Mouse (Mus musculus) kidney, embryonic 14.5 days (tissue): ENCODE results near the gene Slc7a6. TPM values are rescaled to one million over a fixed set of nuclear protein-coding genes. Genes with fewer than 3 reads are reported as not detected.

Experiments used
- ATAC-seq: fragments of 200-750 bp; cut with Nextera tagmentation; 2 replicates; pipeline ENCODE4 v1.8.0; 2017; ENCODE audit warnings: moderate number of reproducible peaks, mild to moderate bottlenecking, moderate TSS enrichment, moderate library complexity; ENCODE audit not compliant: low FRiP score, low TSS enrichment
- H3K27ac ChIP-seq: fragments of 300-500 bp; sonication (generic); 2 replicates; pipeline ENCODE4 v1.5.1; 2014; ENCODE audit warnings: low read depth, mild to moderate bottlenecking, low read length, moderate library complexity, mixed read lengths
- H3K27me3 ChIP-seq: fragments of 300-500 bp; sonication (generic); 2 replicates; pipeline ENCODE4 v1.6.1; 2014; ENCODE audit warnings: mild to moderate bottlenecking, low read length; ENCODE audit not compliant: control insufficient read depth, insufficient read depth
- H3K36me3 ChIP-seq: fragments of 300-500 bp; sonication (generic); 2 replicates; pipeline ENCODE4 v1.6.1; 2014; ENCODE audit warnings: low read length, mixed read lengths; ENCODE audit not compliant: control insufficient read depth, insufficient read depth
- H3K4me1 ChIP-seq: fragments of 300-500 bp; sonication (generic); 2 replicates; pipeline ENCODE4 v1.6.1; 2014; ENCODE audit warnings: low read length, mixed read lengths; ENCODE audit not compliant: control insufficient read depth, insufficient read depth
- H3K4me2 ChIP-seq: fragments of 300-500 bp; sonication (generic); replicated peaks from 2 replicates; pipeline ENCODE4 v1.6.1; 2014; ENCODE audit warnings: low read depth, mild to moderate bottlenecking, low read length
- H3K4me3 ChIP-seq: fragments of 300-500 bp; sonication (generic); 2 replicates; pipeline ENCODE4 v1.5.1; 2014; ENCODE audit warnings: mild to moderate bottlenecking, low read length
- H3K9ac ChIP-seq: fragments of 300-500 bp; sonication (generic); 2 replicates; pipeline ENCODE4 v1.6.1; 2014; ENCODE audit warnings: low read depth, mild to moderate bottlenecking, low read length, moderate library complexity
- H3K9me3 ChIP-seq: fragments of 300-500 bp; sonication (generic); 2 replicates; pipeline ENCODE4 v1.6.1; 2016; ENCODE audit warnings: low read length; ENCODE audit not compliant: control insufficient read depth
- WGBS: fragments of 180-500 bp; shearing (Covaris S2); extraction: QIAGEN DNeasy Blood & Tissue Kit; methylation state at CpG from one replicate; pipeline ENCODE4 v1.1.7; 2014; 5-methylcytosine and 5-hydroxymethylcytosine counted together
- polyA plus RNA-seq: library from polyadenylated mRNA; unstranded; fragments of >200 nt; fragmentation: Nextera tagmentation; extraction: Ambion mirVana; gene quantifications from 2 replicates; pipeline ENCODE4 v1.2.1, GENCODE M21; 2014

Slc7a6 gene
- polyA plus RNA-seq, 1 experiment from 2014 or later, result 87.4 TPM

- under 1% methylated on average over 38 of the region's 38 CpGs for WGBS
- peak within 1 kb of the TSS; percentile 78 for H3K9ac ChIP-seq
- H3K4me3 ChIP-seq, result peak within 1 kb of the TSS; percentile 82
- H3K27ac ChIP-seq, result peak within 1 kb of the TSS; percentile 31; the same call in 1 of the 2 replicates
- peaks cover 7% of the 10 kb centered on the region; the same call in 1 of the 2 replicates for H3K36me3 ChIP-seq
- no peaks in the 10 kb centered on the region for H3K27me3 ChIP-seq
- H3K4me2 ChIP-seq, result peak within 1 kb of the TSS; percentile 69
- ATAC-seq, result peak; percentile 98
- H3K9me3 ChIP-seq, result no peaks in the 10 kb centered on the region
- peaks cover 6% of the 10 kb centered on the region for H3K4me1 ChIP-seq
Measured at GRCm38 (mm10) chr8:106149801-106150652, 18.6 kb upstream of the Slc7a6 start, which contains the start of gene Pla2g15. Pla2g15 (plus strand) TSS chr8:106150399.

GRCm38 (mm10) chr8:106150653-106151000 is 18.0 kb upstream of the Slc7a6 start:
- no peaks in the 10 kb centered on the region for H3K27me3 ChIP-seq
- peak overlapping the region; percentile 78 for H3K9ac ChIP-seq
- H3K27ac ChIP-seq, result no peak overlapping the region
- no peak for ATAC-seq
- H3K9me3 ChIP-seq, result no peaks in the 10 kb centered on the region
- WGBS, result 23% methylated on average over 8 of the region's 8 CpGs
- peak overlapping the region; percentile 69 for H3K4me2 ChIP-seq
- H3K36me3 ChIP-seq, result peaks cover 7% of the 10 kb centered on the region; the same call in 1 of the 2 replicates
- H3K4me1 ChIP-seq, result peaks cover 6% of the 10 kb centered on the region
- peak overlapping the region; percentile 82 for H3K4me3 ChIP-seq

- Histone ChIP-seq H3K27me3 (no peaks in the 10 kb centered on the region), H3K36me3 (peaks cover 7% of the 10 kb centered on the region; the same call in 1 of the 2 replicates), H3K4me2 (peak overlapping the region; percentile 69), H3K4me3 (peak overlapping the region; percentile 82), H3K27ac (no peak overlapping the region), H3K9ac (peak overlapping the region; percentile 78; the same call in 1 of the 2 replicates), H3K9me3 (no peaks in the 10 kb centered on the region), H3K4me1 (peaks cover 6% of the 10 kb centered on the region)
- whole genome bisulfite sequencing, result 79% methylated on average over 9 of the region's 9 CpGs
- ATAC-seq, result no peak
Measured at GRCm38 (mm10) chr8:106151041-106151440, 17.6 kb upstream of the Slc7a6 start.

GRCm38 (mm10) chr8:106152876-106153275 is 15.8 kb upstream of the Slc7a6 start:
- ATAC-seq, result no peak
- Histone ChIP-seq H3K36me3 (peaks cover 7% of the 10 kb centered on the region; the same call in 1 of the 2 replicates), H3K4me1 (peaks cover 6% of the 10 kb centered on the region), H3K27ac (no peak overlapping the region), H3K4me3 (no peak overlapping the region), H3K9me3 (no peaks in the 10 kb centered on the region), H3K9ac (no peak overlapping the region), H3K27me3 (no peaks in the 10 kb centered on the region), H3K4me2 (no peak overlapping the region)
- WGBS, result 79% methylated on average over 4 of the region's 4 CpGs

GRCm38 (mm10) chr8:106157419-106157818 is 11.2 kb upstream of the Slc7a6 start:
- no peaks in the 10 kb centered on the region for H3K27me3 ChIP-seq
- no peak overlapping the region for H3K4me2 ChIP-seq
- ATAC-seq, result no peak
- peaks cover 10% of the 10 kb centered on the region; the same call in 1 of the 2 replicates for H3K36me3 ChIP-seq
- no peak overlapping the region for H3K27ac ChIP-seq
- no peaks in the 10 kb centered on the region for H3K4me1 ChIP-seq
- no peaks in the 10 kb centered on the region for H3K9me3 ChIP-seq
- no peak overlapping the region for H3K9ac ChIP-seq
- H3K4me3 ChIP-seq, result no peak overlapping the region
- WGBS, result 89% methylated on average over 1 of the region's 1 CpGs

- Histone ChIP-seq H3K9me3 (no peaks in the 10 kb centered on the region), H3K27me3 (no peaks in the 10 kb centered on the region), H3K4me3 (no peak overlapping the region), H3K36me3 (peaks cover 16% of the 10 kb centered on the region; the same call in 1 of the 2 replicates), H3K27ac (no peak overlapping the region), H3K4me1 (no peaks in the 10 kb centered on the region), H3K4me2 (no peak overlapping the region), H3K9ac (no peak overlapping the region)
- 90% methylated on average over 10 of the region's 10 CpGs for WGBS
- ATAC-seq, result no peak
Measured at GRCm38 (mm10) chr8:106158381-106158780, 10.3 kb upstream of the Slc7a6 start.

GRCm38 (mm10) chr8:106159876-106160275 is 8.8 kb upstream of the Slc7a6 start:
- Histone ChIP-seq H3K9ac (no peak overlapping the region), H3K27ac (no peak overlapping the region), H3K27me3 (no peaks in the 10 kb centered on the region), H3K4me1 (no peaks in the 10 kb centered on the region), H3K36me3 (peaks cover 19% of the 10 kb centered on the region; the same call in 1 of the 2 replicates), H3K9me3 (no peaks in the 10 kb centered on the region), H3K4me2 (no peak overlapping the region), H3K4me3 (no peak overlapping the region)
- 90% methylated on average over 6 of the region's 6 CpGs for WGBS
- ATAC-seq, result no peak

- Histone ChIP-seq H3K4me3 (no peak overlapping the region), H3K27ac (no peak overlapping the region), H3K9me3 (no peaks in the 10 kb centered on the region), H3K4me1 (peaks cover 5% of the 10 kb centered on the region; the same call in 1 of the 2 replicates), H3K4me2 (no peak overlapping the region), H3K36me3 (peaks cover 18% of the 10 kb centered on the region; the same call in 1 of the 2 replicates), H3K27me3 (no peaks in the 10 kb centered on the region), H3K9ac (no peak overlapping the region)
- WGBS, result 90% methylated on average over 9 of the region's 9 CpGs
- no peak for ATAC-seq
Measured at GRCm38 (mm10) chr8:106163251-106163650, 5.4 kb upstream of the Slc7a6 start.

GRCm38 (mm10) chr8:106165460-106165859 is 3.2 kb upstream of the Slc7a6 start:
- H3K4me1 ChIP-seq, result peaks cover 14% of the 10 kb centered on the region; the same call in 1 of the 2 replicates
- ATAC-seq, result no peak
- 50% methylated on average over 4 of the region's 4 CpGs for WGBS
- peaks cover 18% of the 10 kb centered on the region; the same call in 1 of the 2 replicates for H3K36me3 ChIP-seq
- no peak overlapping the region for H3K9ac ChIP-seq
- no peaks in the 10 kb centered on the region for H3K9me3 ChIP-seq
- no peak overlapping the region for H3K27ac ChIP-seq
- no peak overlapping the region for H3K4me3 ChIP-seq
- no peak overlapping the region for H3K4me2 ChIP-seq
- H3K27me3 ChIP-seq, result no peaks in the 10 kb centered on the region
